Mouse (Mus musculus): ENCODE measurements around the gene Ifitm3. TPM values are rescaled to one million over a fixed set of nuclear protein-coding genes. Genes with fewer than 3 reads are reported as not detected.
"Not testable (repeated sequence)": the region's sequence is repeated elsewhere in the genome, so short reads cannot be mapped to it uniquely, and the experiment has no call there.

The Ifitm3 gene
- polyA plus RNA-seq, 1 experiment from 2014 or later: 50.1 TPM

DNA sequence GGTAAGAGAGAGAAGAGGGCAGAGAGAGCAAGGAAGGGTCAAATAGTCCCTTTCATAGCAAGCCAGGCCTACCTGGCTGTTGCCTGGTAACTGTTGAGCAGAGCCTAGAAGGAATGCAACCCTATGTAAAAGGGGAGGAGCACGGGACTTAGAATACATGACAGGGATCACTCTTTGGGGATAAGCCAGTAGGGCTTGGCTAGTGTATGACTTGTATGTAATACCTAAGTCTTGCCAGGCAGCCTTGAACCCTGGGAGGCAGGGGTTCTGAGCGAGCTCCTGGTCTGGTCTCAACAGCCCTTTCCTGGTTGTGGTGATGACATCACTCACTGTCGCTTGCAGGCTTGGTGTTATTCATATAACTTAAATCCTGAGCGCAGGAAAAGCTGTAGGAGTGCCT, 21.5 kb downstream of the Ifitm3 start:
- Histone ChIP-seq H3K27me3 (replicated peaks) (no peaks in the 10 kb centered on the region), H3K4me1 (no peaks in the 10 kb centered on the region), H3K4me3 (replicated peaks) (no peak overlapping the region)

DNA sequence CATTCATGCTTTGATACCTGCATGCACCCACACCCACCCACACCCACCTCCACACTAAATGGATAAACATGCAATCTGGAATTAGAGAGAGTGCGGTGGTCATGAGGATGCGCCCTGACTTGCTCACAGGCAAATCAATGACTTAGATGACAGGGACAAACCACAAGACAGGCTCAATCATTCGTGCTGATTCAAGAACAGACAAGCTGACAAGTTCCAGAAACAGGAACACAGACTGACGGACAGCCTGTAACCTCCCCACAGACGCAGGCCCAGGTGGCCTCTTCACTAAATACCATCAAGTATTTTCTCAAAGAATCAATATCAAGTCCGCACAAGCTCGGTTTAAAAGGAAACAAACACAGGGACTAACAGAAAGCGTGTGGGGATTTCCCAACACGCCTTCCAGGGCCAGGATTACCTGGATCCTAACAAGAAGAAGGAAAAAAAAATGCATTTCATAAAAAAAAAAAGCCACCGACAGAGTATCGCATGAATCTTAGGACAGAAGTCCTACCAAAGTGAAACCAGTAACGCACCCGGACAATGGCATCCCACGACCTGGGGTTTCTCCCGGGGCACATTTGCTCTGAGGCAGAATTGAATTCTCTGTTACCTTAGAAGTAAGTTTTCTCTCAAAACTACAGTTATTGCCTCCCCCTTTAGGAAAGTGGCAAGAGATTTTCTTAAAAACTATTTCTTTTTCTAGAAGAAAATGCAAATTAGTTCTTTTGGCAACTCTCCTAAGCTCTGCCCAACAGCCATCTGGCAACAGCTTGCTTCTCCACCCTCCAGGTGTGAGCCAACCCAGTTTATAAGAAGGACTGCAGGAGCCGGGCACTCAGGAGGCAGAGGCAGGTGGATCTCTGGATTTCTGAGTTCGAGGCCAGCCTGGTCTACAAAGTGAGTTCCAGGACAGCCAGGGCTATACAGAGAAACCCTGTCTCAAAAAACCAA, 23.1 kb downstream of the Ifitm3 start:
- Histone ChIP-seq H3K4me1 (no peaks in the 10 kb centered on the region), H3K9me3 (replicated peaks) (no peaks in the 10 kb centered on the region), H3K27me3 (replicated peaks) (no peaks in the 10 kb centered on the region), H3K36me3 (no peaks in the 10 kb centered on the region), H3K9ac (replicated peaks) (no peak overlapping the region), H3K4me2 (no peak overlapping the region), H3K27ac (replicated peaks) (no peak overlapping the region), H3K4me3 (replicated peaks) (no peak overlapping the region)
- 91% methylated on average over 17 of the region's 17 CpGs for WGBS
- ATAC-seq (ENCODE audit: low FRiP score): no peak

More for the DNA sequence above, 21.5 kb downstream of the Ifitm3 start:
- Histone ChIP-seq H3K9me3 (replicated peaks) (no peaks in the 10 kb centered on the region), H3K9ac (replicated peaks) (no peak overlapping the region), H3K27ac (replicated peaks) (no peak overlapping the region), H3K4me2 (no peak overlapping the region), H3K36me3 (no peaks in the 10 kb centered on the region)
- ATAC-seq (ENCODE audit: low FRiP score): no peak
- 82% methylated on average over 4 of the region's 4 CpGs for WGBS

DNA sequence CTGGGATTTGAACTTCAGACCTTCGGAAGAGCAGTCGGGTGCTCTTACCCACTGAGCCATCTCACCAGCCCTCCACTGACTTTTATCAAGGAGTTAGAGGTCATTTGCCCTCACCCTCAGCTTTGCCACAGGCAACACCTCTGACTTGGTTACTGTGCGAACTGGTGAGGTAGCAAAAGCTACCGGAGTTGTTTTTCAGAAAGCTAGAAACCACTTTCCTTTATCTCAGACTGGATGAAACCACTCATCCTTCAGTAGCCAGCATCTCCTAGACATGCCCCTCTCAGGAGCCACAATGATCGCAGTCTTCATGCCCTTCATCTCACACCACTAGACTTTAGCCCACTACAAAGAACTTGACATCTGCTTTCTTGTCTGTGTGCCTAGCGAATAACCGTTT, 27.6 kb downstream of the Ifitm3 start:
- H3K36me3 ChIP-seq: no peaks in the 10 kb centered on the region
- no peaks in the 10 kb centered on the region for H3K9me3 ChIP-seq (replicated peaks)
- H3K4me3 ChIP-seq (replicated peaks): no peak overlapping the region
- WGBS: 94% methylated on average over 7 of the region's 7 CpGs
- H3K9ac ChIP-seq (replicated peaks): no peak overlapping the region
- H3K27ac ChIP-seq (replicated peaks): no peak overlapping the region
- H3K27me3 ChIP-seq (replicated peaks): no peaks in the 10 kb centered on the region
- no peaks in the 10 kb centered on the region for H3K4me1 ChIP-seq
- H3K4me2 ChIP-seq: no peak overlapping the region
- ATAC-seq (ENCODE audit: low FRiP score): no peak

DNA sequence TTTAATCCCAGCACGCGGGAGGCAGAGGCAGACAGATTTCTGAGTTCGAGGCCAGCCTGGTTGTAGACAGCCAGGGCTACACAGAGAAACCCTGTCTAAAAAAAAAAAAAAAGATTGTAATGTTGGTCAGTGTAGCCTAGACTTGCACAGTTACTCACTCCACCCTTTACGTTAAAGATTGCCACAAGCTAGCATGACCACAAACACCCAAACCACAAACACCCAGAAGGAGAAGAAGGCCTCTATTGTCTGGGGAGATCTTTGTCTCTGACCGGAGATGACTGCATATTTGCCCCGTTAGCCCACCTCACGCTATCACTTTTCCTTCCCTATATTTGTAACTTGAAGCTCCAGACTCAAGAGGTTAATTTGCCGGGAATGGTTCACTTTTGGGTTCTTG, 28.9 kb downstream of the Ifitm3 start:
- H3K4me1 ChIP-seq: no peaks in the 10 kb centered on the region

DNA sequence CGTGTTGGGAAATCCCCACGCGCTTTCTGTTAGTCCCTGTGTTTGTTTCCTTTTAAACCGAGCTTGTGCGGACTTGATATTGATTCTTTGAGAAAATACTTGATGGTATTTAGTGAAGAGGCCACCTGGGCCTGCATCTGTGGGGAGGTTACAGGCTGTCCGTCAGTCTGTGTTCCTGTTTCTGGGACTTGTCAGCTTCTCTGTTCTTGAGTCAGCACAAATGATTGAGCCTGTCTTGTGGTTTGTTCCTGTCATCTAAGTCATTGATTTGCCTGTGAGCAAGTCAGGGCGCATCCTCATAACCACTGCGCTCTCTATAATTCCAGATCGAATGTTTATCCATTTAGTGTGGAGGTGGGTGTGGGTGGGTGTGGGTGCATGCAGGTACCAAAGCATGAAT, 33.9 kb downstream of the Ifitm3 start:
- H3K4me1 ChIP-seq: peaks cover 10% of the 10 kb centered on the region; the same call in 1 of the 2 replicates
- 93% methylated on average over 9 of the region's 9 CpGs for WGBS
- not testable (repeated sequence) for H3K27ac ChIP-seq (replicated peaks); H3K36me3 ChIP-seq; ATAC-seq (ENCODE audit: low FRiP score); H3K9ac ChIP-seq (replicated peaks); H3K4me2 ChIP-seq; H3K4me3 ChIP-seq (replicated peaks); H3K9me3 ChIP-seq (replicated peaks); H3K27me3 ChIP-seq (replicated peaks)

More for the DNA sequence above, 28.9 kb downstream of the Ifitm3 start:
- H3K27ac ChIP-seq (replicated peaks): no peak overlapping the region
- H3K9me3 ChIP-seq (replicated peaks): no peaks in the 10 kb centered on the region
- 94% methylated on average over 8 of the region's 8 CpGs for WGBS
- no peak overlapping the region for H3K4me2 ChIP-seq
- H3K27me3 ChIP-seq (replicated peaks): no peaks in the 10 kb centered on the region
- ATAC-seq (ENCODE audit: low FRiP score): no peak
- no peak overlapping the region for H3K4me3 ChIP-seq (replicated peaks)
- no peak overlapping the region for H3K9ac ChIP-seq (replicated peaks)
- H3K36me3 ChIP-seq: no peaks in the 10 kb centered on the region

DNA sequence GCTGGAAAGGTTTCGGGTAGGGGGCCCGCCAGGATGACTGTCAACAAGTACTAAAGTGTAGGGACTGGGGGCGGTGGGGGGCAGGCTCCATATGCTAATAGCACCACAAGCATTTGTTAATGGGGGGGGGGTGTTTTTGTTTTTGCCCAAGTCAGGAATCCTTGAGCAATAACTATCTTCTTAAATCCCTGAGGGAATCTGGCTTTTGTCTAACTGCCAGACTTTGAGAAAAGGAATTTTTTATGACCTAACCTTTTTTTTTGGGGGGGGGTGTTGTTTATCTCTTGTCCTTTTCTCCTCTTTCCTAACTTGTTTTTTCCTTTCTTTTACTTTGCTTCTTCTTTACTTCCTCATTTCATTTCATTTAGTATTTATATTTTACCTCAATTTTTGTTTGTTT, 35.1 kb downstream of the Ifitm3 start:
- H3K27me3 ChIP-seq (replicated peaks): 0 out of 2 replicates have a peak, but pooled peaks cover 3% of the 10 kb centered on the region
- H3K4me3 ChIP-seq (replicated peaks): no peak overlapping the region
- no peak overlapping the region for H3K4me2 ChIP-seq
- no peak for ATAC-seq (ENCODE audit: low FRiP score)
- no peak overlapping the region for H3K27ac ChIP-seq (replicated peaks)
- WGBS: 32% methylated on average over 3 of the region's 3 CpGs
- no peaks in the 10 kb centered on the region for H3K36me3 ChIP-seq
- H3K9ac ChIP-seq (replicated peaks): no peak overlapping the region
- H3K4me1 ChIP-seq: peaks cover 10% of the 10 kb centered on the region; the same call in 1 of the 2 replicates
- no peaks in the 10 kb centered on the region for H3K9me3 ChIP-seq (replicated peaks)

DNA sequence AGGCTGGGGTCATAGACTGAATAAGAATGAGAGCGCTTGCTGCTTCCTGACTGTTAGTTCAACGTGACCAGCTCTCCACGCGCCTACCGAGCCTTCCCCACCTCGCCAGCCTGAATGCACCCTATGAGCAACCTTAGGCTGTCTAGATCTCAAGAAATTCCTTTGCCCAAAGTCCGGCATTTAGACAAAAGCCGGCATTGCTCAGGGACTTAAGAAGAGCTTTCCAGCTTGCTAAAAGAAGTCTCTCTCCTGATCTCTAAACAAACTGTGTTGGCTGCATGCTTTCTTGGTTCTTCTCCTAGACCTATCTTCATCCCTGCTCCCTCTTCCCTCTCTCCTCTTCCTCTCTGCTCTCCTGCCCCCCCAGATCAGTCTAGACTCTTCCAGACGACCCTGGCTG, 35.6 kb downstream of the Ifitm3 start:
- Histone ChIP-seq H3K4me3 (replicated peaks) (no peak overlapping the region), H3K36me3 (no peaks in the 10 kb centered on the region), H3K4me1 (peaks cover 10% of the 10 kb centered on the region; the same call in 1 of the 2 replicates), H3K27me3 (replicated peaks) (0 out of 2 replicates have a peak, but pooled peaks cover 3% of the 10 kb centered on the region), H3K27ac (replicated peaks) (no peak overlapping the region), H3K4me2 (no peak overlapping the region), H3K9ac (replicated peaks) (no peak overlapping the region), H3K9me3 (replicated peaks) (no peaks in the 10 kb centered on the region)
- 26% methylated on average over 9 of the region's 9 CpGs for WGBS
- ATAC-seq (ENCODE audit: low FRiP score): no peak

DNA sequence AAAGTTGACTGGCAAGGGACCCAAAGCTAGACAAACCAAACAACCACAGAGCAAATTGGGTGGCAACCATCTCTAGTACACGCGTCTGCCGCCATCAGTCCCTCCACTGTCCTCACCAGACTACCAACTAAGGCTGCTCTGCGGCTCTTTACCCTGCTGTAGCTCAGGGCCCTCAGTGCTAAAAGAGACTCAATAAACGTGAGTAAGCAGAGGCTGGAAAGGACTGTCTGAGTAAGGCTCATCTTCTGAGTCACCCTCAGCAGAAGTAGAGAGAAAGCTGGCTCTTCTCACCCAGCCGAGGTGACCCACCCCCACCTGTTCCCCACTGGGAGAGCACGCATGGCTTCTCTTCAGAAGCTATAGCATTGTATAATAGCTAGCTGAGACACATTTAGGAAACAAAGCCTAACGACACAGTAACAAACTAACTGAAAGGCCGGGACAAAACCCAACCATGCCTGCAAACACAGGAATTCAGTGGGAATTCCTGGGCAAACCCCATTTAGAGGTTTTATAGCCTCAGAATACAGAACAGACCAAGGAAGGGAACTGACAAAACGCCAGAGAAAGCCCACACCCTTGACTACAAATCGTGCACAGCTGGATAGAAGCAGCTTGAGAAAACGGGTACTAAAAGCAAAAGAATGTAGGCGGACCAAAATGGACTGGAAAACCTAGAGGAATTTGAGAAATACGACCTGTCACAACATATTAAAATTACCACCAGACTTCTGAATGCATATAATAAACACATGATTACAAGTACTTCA, 37.0 kb downstream of the Ifitm3 start:
- Histone ChIP-seq H3K4me1 (peaks cover 10% of the 10 kb centered on the region; the same call in 1 of the 2 replicates), H3K36me3 (no peaks in the 10 kb centered on the region), H3K27ac (replicated peaks) (no peak overlapping the region), H3K9me3 (replicated peaks) (no peaks in the 10 kb centered on the region), H3K4me3 (replicated peaks) (no peak overlapping the region), H3K4me2 (no peak overlapping the region), H3K9ac (replicated peaks) (no peak overlapping the region), H3K27me3 (replicated peaks) (0 out of 2 replicates have a peak, but pooled peaks cover 3% of the 10 kb centered on the region)
- whole genome bisulfite sequencing: 10% methylated on average over 14 of the region's 14 CpGs
- ATAC-seq (ENCODE audit: low FRiP score): no peak

DNA sequence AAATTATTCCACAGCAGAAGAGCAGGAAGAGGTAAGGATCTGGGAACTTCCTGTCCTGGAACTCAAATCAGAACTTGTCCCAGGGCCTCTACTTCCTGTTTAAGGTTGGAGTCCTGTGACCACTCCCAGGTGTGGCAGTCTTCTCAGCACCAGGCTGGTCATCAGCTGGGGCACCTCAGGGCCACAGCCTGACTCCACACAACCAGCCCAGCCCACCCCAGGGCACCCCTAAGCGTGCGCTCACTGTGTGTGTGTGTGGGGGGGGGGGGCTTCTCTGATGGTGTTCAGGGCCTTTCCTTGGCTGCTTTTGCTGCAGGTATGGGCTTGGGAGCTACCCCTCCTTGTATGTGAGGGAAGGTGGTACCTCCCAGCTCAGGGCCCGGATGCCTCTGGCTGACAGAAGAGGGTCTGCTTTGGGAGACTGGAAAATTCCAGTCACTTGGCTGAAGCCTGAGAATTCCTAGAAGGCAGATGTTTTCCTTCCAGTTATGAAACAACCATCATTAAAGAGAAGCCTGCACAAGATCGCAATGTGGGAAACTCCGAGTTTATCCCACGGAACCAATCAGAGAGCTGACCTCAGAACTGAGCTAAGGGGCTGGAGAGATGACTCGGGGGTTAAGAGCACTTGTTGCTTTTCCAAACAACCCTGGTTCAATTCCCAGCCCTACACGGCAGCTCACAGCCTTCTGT, 38.9 kb downstream of the Ifitm3 start:
- Histone ChIP-seq H3K36me3 (no peaks in the 10 kb centered on the region), H3K27me3 (replicated peaks) (0 out of 2 replicates have a peak, but pooled peaks cover 3% of the 10 kb centered on the region)
- ATAC-seq (ENCODE audit: low FRiP score): no peak

DNA sequence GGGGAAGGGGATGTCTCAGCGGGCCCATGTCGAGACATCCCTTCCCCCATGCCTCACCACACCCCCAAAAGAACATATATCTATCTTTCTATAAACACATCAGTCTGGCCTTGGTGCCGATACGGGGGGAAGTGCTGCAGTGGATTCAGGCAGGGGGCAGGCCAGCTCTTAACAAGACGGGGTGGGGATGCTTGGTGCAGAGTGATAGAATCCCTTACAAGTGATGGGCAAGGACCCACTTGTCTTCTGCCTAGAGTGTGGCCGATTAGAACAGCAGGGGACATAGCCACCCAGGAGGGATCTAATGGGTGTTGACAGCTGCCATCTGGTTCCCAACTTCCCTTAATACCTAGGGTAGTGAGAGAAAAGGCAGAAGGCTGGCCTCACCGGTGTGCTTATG, 39.6 kb downstream of the Ifitm3 start:
- H3K9me3 ChIP-seq (replicated peaks): no peaks in the 10 kb centered on the region
- H3K36me3 ChIP-seq: no peaks in the 10 kb centered on the region
- no peak overlapping the region for H3K9ac ChIP-seq (replicated peaks)
- H3K4me3 ChIP-seq (replicated peaks): no peak overlapping the region
- no peak overlapping the region for H3K27ac ChIP-seq (replicated peaks)
- ATAC-seq (ENCODE audit: low FRiP score): no peak
- H3K27me3 ChIP-seq (replicated peaks): 0 out of 2 replicates have a peak, but pooled peaks cover 3% of the 10 kb centered on the region
- 50% methylated on average over 7 of the region's 7 CpGs for WGBS
- peaks cover 10% of the 10 kb centered on the region; the same call in 1 of the 2 replicates for H3K4me1 ChIP-seq
- no peak overlapping the region for H3K4me2 ChIP-seq

More for the DNA sequence above, 38.9 kb downstream of the Ifitm3 start:
- Histone ChIP-seq H3K4me1 (peaks cover 10% of the 10 kb centered on the region; the same call in 1 of the 2 replicates), H3K27ac (replicated peaks) (no peak overlapping the region), H3K9ac (replicated peaks) (no peak overlapping the region), H3K4me2 (no peak overlapping the region), H3K9me3 (replicated peaks) (no peaks in the 10 kb centered on the region), H3K4me3 (replicated peaks) (no peak overlapping the region)
- WGBS: 85% methylated on average over 8 of the region's 8 CpGs

DNA sequence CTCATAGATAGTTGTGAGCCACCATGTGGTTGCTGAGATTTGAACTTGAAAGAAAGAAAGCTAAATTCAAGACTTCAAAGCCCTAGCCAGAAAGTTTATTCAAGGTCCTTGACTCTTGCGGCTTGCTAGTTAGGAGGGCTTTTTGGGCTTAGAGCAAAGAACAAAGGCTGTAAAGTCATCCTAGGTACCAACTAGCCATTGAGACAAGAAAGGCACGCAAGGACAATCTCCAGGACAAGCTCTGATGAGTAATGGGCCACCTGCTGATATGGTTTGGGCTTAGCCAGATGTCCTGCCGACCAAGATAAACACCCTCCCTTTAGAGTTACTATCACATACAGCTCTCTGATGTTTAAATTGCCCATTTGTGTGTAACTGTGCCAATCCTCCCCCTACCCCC, 41.9 kb downstream of the Ifitm3 start:
- not testable (repeated sequence) for H3K27ac ChIP-seq (replicated peaks); H3K9me3 ChIP-seq (replicated peaks); H3K4me3 ChIP-seq (replicated peaks); ATAC-seq (ENCODE audit: low FRiP score); H3K27me3 ChIP-seq (replicated peaks); H3K36me3 ChIP-seq; H3K9ac ChIP-seq (replicated peaks); H3K4me1 ChIP-seq; H3K4me2 ChIP-seq
- WGBS: 26% methylated on average over 3 of the region's 3 CpGs

Measured in neural tube, embryonic 15.5 days (tissue).